Mouse (Mus musculus): ENCODE measurements around the gene Tnnt3. TPM values are rescaled to one million over a fixed set of nuclear protein-coding genes. Genes with fewer than 3 reads are reported as not detected.

The Tnnt3 gene
- total and polyA plus RNA-seq, 3 experiments = not detected

DNA sequence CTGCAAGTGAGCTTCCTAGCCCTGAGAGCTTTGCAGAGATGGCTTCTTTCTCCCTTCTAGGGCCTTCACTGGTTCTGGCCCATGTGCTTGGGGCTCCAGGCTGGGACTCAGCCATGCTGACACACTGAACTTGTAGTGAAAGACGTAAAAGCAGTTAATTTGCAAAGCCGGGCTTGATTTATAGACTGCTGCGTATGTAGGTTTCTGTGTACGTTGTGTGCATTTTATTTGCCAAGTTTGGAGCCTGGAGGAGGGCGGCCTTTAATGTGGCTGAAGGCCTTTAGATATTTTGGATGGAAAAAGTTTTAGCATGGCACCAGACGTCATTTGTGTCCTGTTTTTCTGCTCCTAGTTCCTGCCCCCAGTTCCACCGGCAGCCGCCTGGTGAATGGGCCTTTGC is 41.2 kb downstream of the Tnnt3 start:
- H3K9ac ChIP-seq (ENCODE audit: control insufficient read depth, low read depth, low read length, poor library complexity, severe bottlenecking) = no peak overlapping the region
- H3K4me3 ChIP-seq (ENCODE audit: control insufficient read depth in 1 of 2, insufficient read depth in 1 of 2, low read depth in 2 of 2, low read length in 2 of 2) = no peak overlapping the region
- H3K27me3 ChIP-seq (ENCODE audit: control insufficient read depth in 1 of 2, insufficient read depth in 2 of 2, low read length in 2 of 2) = no peaks in the 10 kb centered on the region
- no peaks in the 10 kb centered on the region for H3K9me3 ChIP-seq (replicated peaks; ENCODE audit: insufficient read depth, low read length)
- H3K36me3 ChIP-seq (ENCODE audit: control insufficient read depth in 1 of 2, insufficient read depth in 2 of 2, low read length in 2 of 2) = no peaks in the 10 kb centered on the region; a peak in 1 of 4 replicates
- TF ChIP-seq MEF2A (IDR thresholded peaks at IDR 0.05; ENCODE audit: extremely low read depth, insufficient replicate concordance, low read depth, low read length, poor library complexity, severe bottlenecking) = no peak
- TF ChIP-seq USF1 (IDR thresholded peaks at IDR 0.05; ENCODE audit: low read depth, low read length) = no peak
- TF ChIP-seq POLR2AphosphoS5 (IDR thresholded peaks at IDR 0.05; ENCODE audit: borderline replicate concordance, low read depth, low read length) = no peak
- no peak for TF ChIP-seq CTCF (IDR thresholded peaks at IDR 0.05 in 2 of 3, conservative IDR thresholded peaks at IDR 0.05 in 1 of 3; ENCODE audit: control insufficient read depth in 1 of 3, insufficient read depth in 1 of 3, low read depth in 2 of 3, low read length in 3 of 3, poor library complexity in 1 of 3, severe bottlenecking in 1 of 3)
- no peak for TF ChIP-seq UBTF (IDR thresholded peaks at IDR 0.05; ENCODE audit: borderline replicate concordance, insufficient read depth, low read depth, low read length)
- no peak for TF ChIP-seq HCFC1 (IDR thresholded peaks at IDR 0.05; ENCODE audit: low read depth, low read length)
- no peak for TF ChIP-seq MAZ (IDR thresholded peaks at IDR 0.05; ENCODE audit: low read depth, low read length)
- TF ChIP-seq KAT2A (conservative IDR thresholded peaks at IDR 0.05; ENCODE audit: low read depth, low read length) = no peak
- TF ChIP-seq MAX (IDR thresholded peaks at IDR 0.05; ENCODE audit: low read length) = no peak
- TF ChIP-seq MXI1 (IDR thresholded peaks at IDR 0.05; ENCODE audit: low read depth, low read length) = no peak
- H3K4me1 ChIP-seq (ENCODE audit: control insufficient read depth in 1 of 2, insufficient read depth in 2 of 2, low read length in 2 of 2) = no peaks in the 10 kb centered on the region
- H3K79me2 ChIP-seq (ENCODE audit: control insufficient read depth, insufficient read depth, low read length, poor library complexity) = no peaks in the 10 kb centered on the region
- no peak overlapping the region for H3K27ac ChIP-seq (ENCODE audit: control insufficient read depth, low read depth, low read length)
- no peak for DNase-seq (ENCODE audit: low read depth, low spot score)

DNA sequence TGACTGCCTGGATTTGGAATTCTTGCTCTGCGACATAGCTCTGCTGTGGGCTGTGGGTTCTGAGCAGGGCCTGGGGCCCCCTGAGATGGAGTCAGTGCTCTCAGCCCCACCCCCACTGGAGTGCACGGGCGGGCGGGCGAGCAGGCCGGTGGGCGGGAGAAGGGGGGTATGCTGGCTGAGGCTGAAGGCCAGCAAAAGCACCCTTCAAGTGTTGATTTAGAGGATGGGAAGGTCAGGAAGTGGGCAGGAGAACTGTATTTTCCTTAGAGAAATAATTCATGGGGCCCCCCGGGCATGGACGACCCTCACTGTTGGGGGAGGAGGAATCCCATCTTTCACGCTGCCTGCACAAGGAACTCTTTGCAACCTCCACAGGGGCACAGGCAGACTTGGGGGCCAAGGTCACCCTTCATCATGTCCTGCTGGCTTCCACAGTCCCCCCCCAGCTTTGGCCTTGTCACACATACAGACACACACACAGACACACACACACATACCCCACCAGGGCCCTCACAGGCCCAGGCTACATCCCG is 44.2 kb downstream of the Tnnt3 start:
- Histone ChIP-seq H3K27ac (ENCODE audit: control insufficient read depth, low read depth, low read length) (no peak overlapping the region), H3K36me3 (ENCODE audit: control insufficient read depth in 1 of 2, insufficient read depth in 2 of 2, low read length in 2 of 2) (no peaks in the 10 kb centered on the region; a peak in 1 of 4 replicates), H3K27me3 (ENCODE audit: control insufficient read depth in 1 of 2, insufficient read depth in 2 of 2, low read length in 2 of 2) (no peaks in the 10 kb centered on the region), H3K9ac (ENCODE audit: control insufficient read depth, low read depth, low read length, poor library complexity, severe bottlenecking) (no peak overlapping the region), H3K79me2 (ENCODE audit: control insufficient read depth, insufficient read depth, low read length, poor library complexity) (no peaks in the 10 kb centered on the region), H3K4me3 (ENCODE audit: control insufficient read depth in 1 of 2, insufficient read depth in 1 of 2, low read depth in 2 of 2, low read length in 2 of 2) (no peak overlapping the region), H3K4me1 (ENCODE audit: control insufficient read depth in 1 of 2, insufficient read depth in 2 of 2, low read length in 2 of 2) (no peaks in the 10 kb centered on the region), H3K9me3 (replicated peaks; ENCODE audit: insufficient read depth, low read length) (no peaks in the 10 kb centered on the region)
- no peak for TF ChIP-seq USF1 (IDR thresholded peaks at IDR 0.05; ENCODE audit: low read depth, low read length)
- no peak for TF ChIP-seq NRF1 (IDR thresholded peaks at IDR 0.05; ENCODE audit: insufficient read depth, low read depth, low read length, poor library complexity, severe bottlenecking)
- TF ChIP-seq USF2 (IDR thresholded peaks at IDR 0.05; ENCODE audit: borderline replicate concordance in 1 of 2, insufficient read depth in 1 of 2, low read depth in 1 of 2, low read length in 2 of 2) = no peak
- TF ChIP-seq MAZ (IDR thresholded peaks at IDR 0.05; ENCODE audit: low read depth, low read length) = no peak
- TF ChIP-seq NELFE (IDR thresholded peaks at IDR 0.05; ENCODE audit: low read depth, low read length) = no peak
- TF ChIP-seq ZMIZ1 (IDR thresholded peaks at IDR 0.05; ENCODE audit: low read depth, low read length) = no peak
- no peak for TF ChIP-seq JUND (IDR thresholded peaks at IDR 0.05; ENCODE audit: low read depth, low read length)
- no peak for TF ChIP-seq CTCF (IDR thresholded peaks at IDR 0.05 in 2 of 3, conservative IDR thresholded peaks at IDR 0.05 in 1 of 3; ENCODE audit: control insufficient read depth in 1 of 3, insufficient read depth in 1 of 3, low read depth in 2 of 3, low read length in 3 of 3, poor library complexity in 1 of 3, severe bottlenecking in 1 of 3)
- TF ChIP-seq MAX (IDR thresholded peaks at IDR 0.05; ENCODE audit: low read length) = no peak
- no peak for TF ChIP-seq MYB (IDR thresholded peaks at IDR 0.05; ENCODE audit: low read depth, low read length)
- TF ChIP-seq MYC (IDR thresholded peaks at IDR 0.05; ENCODE audit: low read depth, low read length) = no peak
- no peak for TF ChIP-seq UBTF (IDR thresholded peaks at IDR 0.05; ENCODE audit: borderline replicate concordance, insufficient read depth, low read depth, low read length)
- no peak for TF ChIP-seq BHLHE40 (IDR thresholded peaks at IDR 0.05; ENCODE audit: borderline replicate concordance, low read depth, low read length)
- no peak for TF ChIP-seq MXI1 (IDR thresholded peaks at IDR 0.05; ENCODE audit: low read depth, low read length)
- no peak for TF ChIP-seq ZC3H11A (IDR thresholded peaks at IDR 0.05; ENCODE audit: low read depth, low read length)
- TF ChIP-seq HCFC1 (IDR thresholded peaks at IDR 0.05; ENCODE audit: low read depth, low read length) = no peak
- no peak for TF ChIP-seq KAT2A (conservative IDR thresholded peaks at IDR 0.05; ENCODE audit: low read depth, low read length)
- TF ChIP-seq POLR2AphosphoS2 (IDR thresholded peaks at IDR 0.05; ENCODE audit: low read length) = no peak
- TF ChIP-seq CHD1 (IDR thresholded peaks at IDR 0.05; ENCODE audit: low read depth, low read length) = no peak
- DNase-seq (ENCODE audit: low read depth, low spot score) = no peak
